Mouse (Mus musculus): Measurements from ENCODE around the gene Nedd9.

DNA sequence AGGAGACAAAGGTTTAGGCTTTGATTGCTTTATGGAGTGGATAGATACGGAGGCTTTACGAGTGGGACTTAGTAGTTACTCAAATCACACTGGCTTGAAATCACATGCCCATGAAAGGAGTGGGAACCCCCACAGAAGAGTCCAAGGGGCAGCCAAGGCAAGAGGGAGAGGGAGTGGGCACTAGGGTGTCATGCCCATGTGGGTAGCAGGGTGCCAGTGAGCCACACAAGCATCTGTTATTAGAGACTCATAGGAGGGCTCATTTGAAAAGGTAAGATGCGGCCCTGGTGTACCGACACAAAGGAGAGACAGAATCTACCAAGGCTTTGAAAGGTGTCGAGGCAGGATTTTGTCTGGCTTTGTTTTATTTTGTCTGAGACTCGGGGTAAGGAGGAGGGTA lies 132.6 kb downstream of the Nedd9 start:
- TF ChIP-seq POLR2A (IDR thresholded peaks at IDR 0.05; ENCODE audit: borderline replicate concordance, low read depth, low read length) (no peak), CTCF (IDR thresholded peaks at IDR 0.05; ENCODE audit: low read depth, low read length) (no peak)

All from bone marrow macrophage, adult 2 months (primary cell).